Mouse (Mus musculus) CD4-positive naive resting alpha-beta T cell, adult 57 days (primary cell): ENCODE measurements around the gene Asic4. TPM values are rescaled to one million over a fixed set of nuclear protein-coding genes. Genes with fewer than 3 reads are reported as not detected.

Source experiments
- total RNA-seq: library from RNA; stranded (reverse); gene quantifications from one replicate; pipeline ENCODE4 v1.2.4, GENCODE M21; 2023

The Asic4 gene
- total RNA-seq, result not detected

DNA sequence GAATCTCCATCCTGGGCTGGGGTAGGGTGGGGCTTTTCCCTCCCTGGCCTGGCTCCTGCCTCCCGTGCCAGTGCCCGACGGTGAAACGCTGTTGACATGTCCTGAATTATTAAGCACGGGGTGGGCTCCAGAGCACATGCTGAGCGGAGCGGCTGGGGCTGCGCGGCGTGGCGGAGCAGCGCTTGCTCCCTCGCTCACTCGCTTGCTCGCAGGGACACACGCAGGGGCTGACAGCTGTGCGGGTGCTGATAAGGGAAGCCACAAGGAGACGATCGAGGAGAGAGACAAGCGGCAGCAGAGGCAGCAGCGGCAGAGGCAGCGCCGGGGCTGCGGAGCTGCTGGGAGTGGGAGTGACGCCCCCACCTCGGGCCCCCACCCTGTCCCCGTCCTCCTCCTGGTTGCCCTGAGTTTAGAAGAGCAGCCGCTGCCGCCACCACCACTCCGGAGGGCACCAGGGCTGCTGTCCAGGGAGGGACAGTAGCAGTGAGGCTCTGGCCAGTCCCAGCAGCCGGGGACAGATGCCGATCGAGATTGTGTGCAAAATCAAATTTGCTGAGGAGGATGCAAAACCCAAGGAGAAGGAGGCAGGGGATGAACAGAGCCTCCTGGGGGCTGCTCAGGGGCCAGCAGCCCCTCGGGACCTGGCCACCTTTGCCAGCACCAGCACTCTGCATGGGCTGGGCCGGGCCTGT, at the start of gene Asic4:
TSS of gene Asic4 (plus strand) at position 123 of the 692 bp plus-strand sequence.

DNA sequence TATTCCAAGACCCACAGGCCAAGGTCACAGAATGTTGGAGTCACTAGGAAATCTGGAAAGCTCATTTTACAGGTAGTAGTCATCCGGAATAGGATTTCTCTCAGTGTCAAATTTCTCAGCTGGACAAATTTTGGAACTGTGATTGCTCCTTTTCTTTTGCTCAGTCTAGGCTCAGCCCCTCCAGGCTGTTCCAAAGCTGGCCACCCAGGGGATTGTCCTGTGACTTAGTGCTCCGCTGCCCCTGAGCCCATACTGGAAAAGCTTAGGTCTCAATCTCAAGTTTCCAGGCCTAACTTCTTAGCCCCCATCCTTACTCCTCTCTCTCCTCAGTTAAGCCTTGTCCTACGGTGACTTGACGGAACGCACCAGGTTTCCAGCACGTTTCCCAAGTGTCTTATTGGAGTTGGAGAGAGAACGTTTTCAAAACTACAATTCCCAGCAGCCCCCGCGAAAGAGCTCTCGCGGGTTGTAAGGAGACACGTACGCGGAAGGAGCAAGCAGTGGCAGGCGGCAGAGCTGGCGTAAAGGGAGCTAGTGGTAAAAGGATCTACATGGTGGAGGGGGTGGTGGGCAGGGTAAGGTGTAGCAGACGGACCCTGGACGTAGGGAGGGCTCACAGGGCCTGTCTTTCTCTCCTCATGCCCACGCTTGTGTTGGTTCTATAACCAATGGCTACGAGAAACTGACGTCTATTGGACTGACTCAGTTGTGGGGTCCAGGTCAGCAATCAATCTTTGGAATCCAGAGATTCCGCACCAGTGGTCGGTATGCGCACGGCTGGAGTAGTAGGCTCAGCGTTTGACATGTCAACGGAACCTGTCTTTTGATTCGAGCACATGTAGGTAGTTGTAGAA, 14.5 kb upstream of the Asic4 start, which contains the start of gene Gmppa:
TSS of gene Gmppa (plus strand) at position 456 of the 854 bp plus-strand sequence.

DNA sequence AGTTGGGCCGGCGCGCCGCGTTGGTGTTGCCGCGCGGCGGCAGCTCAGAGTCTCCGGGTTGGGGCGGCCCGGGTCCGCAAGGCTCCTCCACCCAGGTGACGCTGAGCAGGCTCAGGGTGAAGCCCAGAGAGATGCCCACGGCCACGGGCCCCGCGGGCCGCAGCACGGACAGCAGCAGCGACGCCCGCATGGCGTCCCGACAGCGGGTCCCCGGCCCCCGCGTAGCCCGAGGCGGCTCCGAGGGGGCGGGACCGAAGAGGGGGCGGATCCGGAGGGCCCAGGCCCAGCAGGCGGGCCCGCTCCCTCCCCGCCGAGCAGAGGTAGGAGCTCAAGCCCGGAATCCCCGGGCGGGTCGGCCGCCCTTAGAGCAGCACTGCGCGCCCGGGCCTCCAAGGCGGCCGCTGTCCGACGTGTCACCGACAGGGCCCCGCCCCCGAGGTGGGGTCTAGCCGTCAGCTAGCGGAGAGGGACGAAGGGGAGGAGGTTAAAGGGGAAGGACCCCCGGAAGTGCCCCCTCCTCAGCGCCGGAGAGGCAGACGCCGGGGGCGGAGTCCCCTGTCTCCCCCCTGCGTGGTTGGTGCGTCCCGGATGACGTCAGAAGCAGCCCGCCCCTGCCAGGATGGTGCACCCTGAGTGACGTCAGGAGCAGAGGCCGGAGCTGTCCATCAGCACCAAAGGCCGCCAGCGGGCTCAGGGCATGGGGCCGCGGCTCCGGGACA, 28.8 kb downstream of the Asic4 start, which contains the start of the genes Chpf and Tmem198:
TSS of gene Chpf (minus strand) at position 392 of the 719 bp plus-strand sequence.
TSS of gene Tmem198 (plus strand) at position 617 of the 719 bp plus-strand sequence.

DNA sequence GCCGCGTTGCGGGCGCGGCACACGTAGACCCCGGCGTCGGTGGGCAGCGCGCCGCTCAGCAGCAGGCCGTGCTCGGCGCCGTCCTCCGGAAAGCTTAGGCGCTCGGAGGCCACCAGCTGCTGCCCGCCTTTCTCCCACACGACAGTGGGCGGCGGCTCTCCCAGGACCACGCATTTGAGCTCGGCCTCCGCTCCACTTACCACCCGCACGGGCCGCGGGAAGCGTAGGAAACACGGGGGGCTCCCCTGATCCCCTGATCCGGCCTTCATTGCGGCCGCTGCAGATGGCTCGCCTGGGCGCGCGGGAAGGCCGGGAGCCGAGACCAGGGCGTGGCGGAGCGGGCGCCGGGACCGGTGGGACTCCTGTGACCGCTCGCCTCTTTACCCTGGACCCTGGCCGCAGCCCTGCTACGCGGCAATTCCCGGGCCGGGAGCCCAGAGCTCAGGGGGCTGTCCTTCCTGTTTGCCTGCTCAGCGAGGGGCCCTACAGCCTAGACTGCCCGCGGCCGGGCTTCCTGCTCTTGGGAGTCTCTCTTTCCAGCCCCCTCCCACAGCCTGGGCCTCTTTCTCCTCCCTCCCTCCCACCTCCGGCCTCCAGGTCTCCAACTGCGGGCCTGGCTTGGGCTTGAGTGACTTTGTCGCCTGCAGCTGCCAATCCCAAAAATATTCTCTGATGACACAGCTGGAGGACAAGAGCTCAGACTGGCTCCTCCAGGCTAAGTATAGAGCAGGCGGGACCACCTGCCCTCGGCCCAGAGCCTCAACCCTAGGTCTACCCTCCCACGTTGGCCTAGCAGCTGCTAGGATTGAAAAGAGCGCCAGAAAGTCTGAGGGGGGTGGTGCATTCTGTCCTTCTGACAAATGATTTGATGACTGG, 56.0 kb downstream of the Asic4 start, which contains the start of gene Obsl1:
TSS of gene Obsl1 (minus strand) at position 497 of the 876 bp plus-strand sequence.

DNA sequence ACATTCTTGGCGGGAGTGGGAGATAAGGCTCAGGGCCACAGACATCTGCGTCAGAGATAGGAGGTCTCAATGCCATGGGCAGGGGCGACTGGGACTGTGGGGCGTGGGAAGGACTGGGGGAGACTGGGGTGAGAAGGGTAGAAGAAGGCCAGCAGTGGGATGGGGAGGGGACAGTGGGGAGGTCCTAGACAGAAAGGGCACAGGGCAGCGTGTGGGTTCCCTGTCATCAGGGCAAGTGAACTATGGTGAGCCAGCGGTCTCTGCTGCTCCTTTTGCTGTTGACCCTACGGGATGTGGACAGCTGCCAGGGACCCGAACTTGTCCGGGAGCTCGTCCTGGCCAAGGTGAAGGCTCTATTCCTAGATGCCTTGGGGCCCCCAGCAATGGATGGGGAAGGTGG, 56.8 kb downstream of the Asic4 start, which contains the start of gene Inha:
TSS of gene Inha (plus strand) at position 72 of the 400 bp plus-strand sequence.

GRCm38 (mm10) chr1:75521321-75522031, 71.2 kb downstream of the Asic4 start, which contains the start of gene Stk11ip:
TSS of gene Stk11ip (plus strand) at chr1:75521529.

Other genes starting within 250 kb of the Asic4 start
- 7.8 TPM for gene Glb1l, start 239.6 kb upstream of the Asic4 start, total RNA-seq
- 74.9 TPM for gene Stk16, start 239.6 kb upstream of the Asic4 start, total RNA-seq
- gene Tuba4a, start 230.6 kb upstream of the Asic4 start, total RNA-seq, result 192 TPM
- gene A630095N17Rik, start 218.3 kb upstream of the Asic4 start, total RNA-seq, result not detected
- 57.5 TPM for gene Dnajb2, start 214.0 kb upstream of the Asic4 start, total RNA-seq
- gene Ptprn, start 185.9 kb upstream of the Asic4 start, total RNA-seq, result 0.53 TPM
- not detected for gene Resp18, start 172.0 kb upstream of the Asic4 start, total RNA-seq
- 33.5 TPM for gene Dnpep, start 132.4 kb upstream of the Asic4 start, total RNA-seq
- gene Des, start 90.1 kb upstream of the Asic4 start, total RNA-seq, result 0.38 TPM
- gene Speg, start 75.1 kb upstream of the Asic4 start, total RNA-seq, result 0.41 TPM
- 60.7 TPM for gene Gmppa, start 14.5 kb upstream of the Asic4 start, total RNA-seq
- gene Chpf, start 28.9 kb downstream of the Asic4 start, total RNA-seq, result 28.2 TPM
- gene Tmem198, start 29.1 kb downstream of the Asic4 start, total RNA-seq, result 2.8 TPM
- gene Obsl1, start 56.0 kb downstream of the Asic4 start, total RNA-seq, result 2.0 TPM
- 1.2 TPM for gene Inha, start 56.6 kb downstream of the Asic4 start, total RNA-seq
- gene Stk11ip, start 71.1 kb downstream of the Asic4 start, total RNA-seq, result 82.6 TPM
- 0.98 TPM for gene Slc4a3, start 95.8 kb downstream of the Asic4 start, total RNA-seq